Mouse (Mus musculus) megakaryocyte, embryonic 14.5 days (primary cell): ENCODE results near the gene Akna.

Source experiments
- FLI1 ChIP-seq: IDR thresholded peaks from 2 replicates; pipeline ENCODE4 v1.6.1; 2012; ENCODE audit warnings: low read length, inconsistent platforms, mixed read lengths
- GATA1 ChIP-seq: IDR thresholded peaks from 3 replicates; pipeline ENCODE4 v1.6.1; 2012; ENCODE audit warnings: mixed read lengths, low read length, inconsistent platforms, borderline replicate concordance

GRCm38 (mm10) chr4:63408649-63409048, 5.5 kb upstream of the Akna start:
- TF ChIP-seq GATA1 = no peak
- no peak for TF ChIP-seq FLI1
